Mouse (Mus musculus) lung, postnatal 0 days (tissue): ENCODE results near the gene Gpc6.
A peak's percentile ranks its signal among the peaks of the same experiment; 100 is the strongest.

ENCODE experiments used
- CTCF ChIP-seq: IDR thresholded peaks from 2 replicates; pipeline ENCODE4 v1.5.1; 2016; ENCODE audit warnings: antibody characterized with exemption, mild to moderate bottlenecking
- EP300 ChIP-seq: IDR thresholded peaks from 2 replicates; pipeline ENCODE4 v1.6.1; 2016; ENCODE audit warnings: antibody characterized with exemption, mild to moderate bottlenecking, control low read depth

DNA sequence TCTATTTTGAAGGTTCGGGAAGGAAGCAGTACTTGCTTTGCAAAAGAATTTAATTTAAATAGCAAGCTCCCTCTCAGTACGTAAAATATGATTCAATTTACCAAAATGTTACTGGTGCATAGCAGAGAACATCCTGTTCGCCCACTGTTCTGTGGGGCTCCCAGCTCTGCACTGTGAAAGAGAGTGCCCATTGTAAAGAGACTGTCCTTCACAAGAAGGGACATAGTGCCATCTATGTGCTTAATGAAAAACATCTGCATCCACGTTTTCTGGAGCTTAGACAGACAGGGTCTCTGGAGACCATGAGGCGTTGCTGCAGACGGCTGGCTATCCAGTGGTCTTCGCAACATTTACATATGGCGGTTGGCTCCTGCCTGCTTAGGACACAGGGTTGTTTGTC is 998.6 kb downstream of the Gpc6 start:
- 0 out of 2 replicates have a peak, but pooled peaks have one; percentile 10 for TF ChIP-seq CTCF
- TF ChIP-seq EP300 = no peak
